Mouse (Mus musculus): Measurements from ENCODE around the gene Kcnj6. TPM values are rescaled to one million over a fixed set of nuclear protein-coding genes. Genes with fewer than 3 reads are reported as not detected.

The Kcnj6 gene
- polyA plus RNA-seq, 1 experiment from 2014 or later, result not detected

DNA sequence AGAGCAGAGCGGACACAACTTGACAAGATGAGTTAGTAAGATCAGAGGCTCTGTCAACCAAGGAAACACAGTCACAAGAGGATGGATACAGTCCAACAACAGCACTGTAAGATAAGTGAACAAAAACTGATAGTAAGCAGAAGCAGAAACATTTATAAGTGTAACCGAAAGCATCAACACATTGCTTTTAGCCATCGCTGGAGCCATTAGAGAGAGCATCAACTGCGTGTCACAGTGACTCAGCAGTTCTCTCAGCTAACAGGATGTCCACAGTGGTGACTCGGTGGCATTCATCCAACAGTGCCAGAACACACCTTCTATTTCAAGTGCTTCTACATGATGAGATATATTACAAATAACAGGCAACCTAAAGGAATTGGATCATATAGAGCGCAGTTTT lies 41.1 kb downstream of the Kcnj6 start:
- H3K9ac ChIP-seq (ENCODE audit: low read length), result no peak overlapping the region
- no peaks in the 10 kb centered on the region for H3K27me3 ChIP-seq (ENCODE audit: control insufficient read depth, insufficient read depth, low read depth, low read length)
- 83% methylated on average over 6 of the region's 6 CpGs for WGBS
- ATAC-seq (ENCODE audit: low read depth), result no peak
- no peak overlapping the region for H3K4me2 ChIP-seq (ENCODE audit: low read depth, low read length)
- no peaks in the 10 kb centered on the region for H3K36me3 ChIP-seq (ENCODE audit: control insufficient read depth, insufficient read depth, low read length)
- no peaks in the 10 kb centered on the region for H3K4me1 ChIP-seq (replicated peaks; ENCODE audit: control insufficient read depth, insufficient read depth, low read length)
- H3K4me3 ChIP-seq (ENCODE audit: low read length), result no peak overlapping the region
- no peaks in the 10 kb centered on the region for H3K9me3 ChIP-seq (ENCODE audit: control insufficient read depth, low read length)
- H3K27ac ChIP-seq (ENCODE audit: low read length), result no peak overlapping the region

GRCm38 (mm10) chr16:94953294-94953693 lies 44.2 kb downstream of the Kcnj6 start:
- WGBS, result 63% methylated on average over 1 of the region's 1 CpGs
- H3K4me2 ChIP-seq (ENCODE audit: low read depth, low read length), result no peak overlapping the region
- no peak overlapping the region for H3K4me3 ChIP-seq (ENCODE audit: low read length)
- no peak for ATAC-seq (ENCODE audit: low read depth)
- H3K9ac ChIP-seq (ENCODE audit: low read length), result no peak overlapping the region
- H3K27me3 ChIP-seq (ENCODE audit: control insufficient read depth, insufficient read depth, low read depth, low read length), result no peaks in the 10 kb centered on the region
- no peaks in the 10 kb centered on the region for H3K4me1 ChIP-seq (replicated peaks; ENCODE audit: control insufficient read depth, insufficient read depth, low read length)
- H3K36me3 ChIP-seq (ENCODE audit: control insufficient read depth, insufficient read depth, low read length), result no peaks in the 10 kb centered on the region
- no peaks in the 10 kb centered on the region for H3K9me3 ChIP-seq (ENCODE audit: control insufficient read depth, low read length)
- H3K27ac ChIP-seq (ENCODE audit: low read length), result no peak overlapping the region

DNA sequence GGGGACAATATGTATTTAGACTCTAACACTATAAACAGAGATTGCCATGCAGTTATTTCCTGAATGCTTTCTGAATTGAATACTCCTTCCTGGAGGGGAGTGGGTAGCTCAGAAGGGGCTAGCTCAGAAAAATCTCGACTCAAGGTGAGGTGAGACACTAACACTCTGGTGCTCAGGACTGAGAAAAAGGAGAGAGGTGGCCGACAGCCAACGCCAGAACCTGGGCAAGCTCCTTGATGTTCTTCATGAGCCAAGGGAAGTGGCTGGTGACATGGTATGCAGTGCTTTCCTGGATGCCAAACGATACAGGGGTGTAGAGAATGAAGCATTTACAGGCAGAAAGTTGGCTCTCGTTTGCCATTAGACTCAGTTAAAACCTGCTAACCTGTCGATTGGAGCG lies 48.3 kb downstream of the Kcnj6 start:
- H3K4me3 ChIP-seq (ENCODE audit: low read length), result no peak overlapping the region
- no peaks in the 10 kb centered on the region for H3K27me3 ChIP-seq (ENCODE audit: control insufficient read depth, insufficient read depth, low read depth, low read length)
- H3K36me3 ChIP-seq (ENCODE audit: control insufficient read depth, insufficient read depth, low read length), result no peaks in the 10 kb centered on the region
- no peak overlapping the region for H3K4me2 ChIP-seq (ENCODE audit: low read depth, low read length)
- 82% methylated on average over 7 of the region's 7 CpGs for WGBS
- H3K27ac ChIP-seq (ENCODE audit: low read length), result no peak overlapping the region
- ATAC-seq (ENCODE audit: low read depth), result no peak
- no peaks in the 10 kb centered on the region for H3K9me3 ChIP-seq (ENCODE audit: control insufficient read depth, low read length)
- H3K9ac ChIP-seq (ENCODE audit: low read length), result no peak overlapping the region
- H3K4me1 ChIP-seq (replicated peaks; ENCODE audit: control insufficient read depth, insufficient read depth, low read length), result peaks cover 3% of the 10 kb centered on the region; the same call in 1 of the 2 replicates

DNA sequence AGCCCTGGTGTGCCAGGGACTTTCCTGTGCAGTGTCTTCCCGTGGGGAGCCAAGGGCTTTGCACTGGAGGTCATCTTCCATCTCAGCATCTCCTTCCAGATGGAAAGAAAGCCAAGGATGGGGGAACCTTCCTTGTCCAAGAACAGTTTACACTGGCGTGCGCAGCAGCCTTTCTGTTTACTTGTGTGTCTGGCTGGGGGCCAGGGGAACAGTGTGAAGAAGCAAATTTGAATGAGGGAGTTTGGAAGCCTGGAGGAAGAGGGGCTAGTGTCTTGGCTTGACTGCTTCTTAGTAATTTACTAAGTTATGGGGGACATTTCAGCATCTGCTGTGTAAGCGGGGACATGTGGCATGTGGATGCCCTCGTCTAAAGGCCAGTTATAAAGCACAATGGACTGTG lies 50.7 kb downstream of the Kcnj6 start:
- no peaks in the 10 kb centered on the region for H3K36me3 ChIP-seq (ENCODE audit: control insufficient read depth, insufficient read depth, low read length)
- H3K27me3 ChIP-seq (ENCODE audit: control insufficient read depth, insufficient read depth, low read depth, low read length), result no peaks in the 10 kb centered on the region
- H3K4me2 ChIP-seq (ENCODE audit: low read depth, low read length), result no peak overlapping the region
- 37% methylated on average over 5 of the region's 5 CpGs for WGBS
- ATAC-seq (ENCODE audit: low read depth), result peak; percentile 79
- H3K4me1 ChIP-seq (replicated peaks; ENCODE audit: control insufficient read depth, insufficient read depth, low read length), result peaks cover 3% of the 10 kb centered on the region; the same call in 1 of the 2 replicates
- H3K9ac ChIP-seq (ENCODE audit: low read length), result no peak overlapping the region
- no peaks in the 10 kb centered on the region for H3K9me3 ChIP-seq (ENCODE audit: control insufficient read depth, low read length)
- H3K27ac ChIP-seq (ENCODE audit: low read length), result peak overlapping the region; percentile 53
- H3K4me3 ChIP-seq (ENCODE audit: low read length), result no peak overlapping the region

DNA sequence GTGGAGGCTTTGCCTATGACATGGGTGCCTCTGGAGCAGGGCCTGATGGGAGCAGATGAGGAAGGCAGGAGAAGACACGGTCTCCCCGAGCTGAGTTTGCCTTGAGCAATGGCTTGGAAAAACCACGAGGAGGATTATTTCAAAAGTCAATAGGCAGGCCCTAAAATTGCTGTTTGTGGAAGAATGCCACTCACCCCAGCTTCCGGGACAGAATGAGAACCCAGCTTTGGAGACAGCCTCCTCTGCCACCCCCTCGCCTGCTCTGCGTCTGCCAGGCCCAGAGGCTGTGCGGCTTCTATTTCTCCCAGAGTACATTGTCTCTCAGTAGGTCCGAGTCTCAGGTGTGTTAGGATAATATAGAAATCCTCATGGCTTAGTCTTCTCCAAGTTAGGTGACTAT lies 64.8 kb downstream of the Kcnj6 start:
- no peaks in the 10 kb centered on the region for H3K36me3 ChIP-seq (ENCODE audit: control insufficient read depth, insufficient read depth, low read length)
- H3K27me3 ChIP-seq (ENCODE audit: control insufficient read depth, insufficient read depth, low read depth, low read length), result no peaks in the 10 kb centered on the region
- H3K4me3 ChIP-seq (ENCODE audit: low read length), result no peak overlapping the region
- no peaks in the 10 kb centered on the region for H3K9me3 ChIP-seq (ENCODE audit: control insufficient read depth, low read length)
- no peak overlapping the region for H3K4me2 ChIP-seq (ENCODE audit: low read depth, low read length)
- no peaks in the 10 kb centered on the region; the same call in 1 of the 2 replicates for H3K4me1 ChIP-seq (replicated peaks; ENCODE audit: control insufficient read depth, insufficient read depth, low read length)
- no peak overlapping the region for H3K9ac ChIP-seq (ENCODE audit: low read length)
- ATAC-seq (ENCODE audit: low read depth), result no peak
- no peak overlapping the region for H3K27ac ChIP-seq (ENCODE audit: low read length)
- 79% methylated on average over 8 of the region's 8 CpGs for WGBS

GRCm38 (mm10) chr16:94931343-94932301 lies 65.9 kb downstream of the Kcnj6 start:
- 4% methylated on average over 21 of the region's 21 CpGs for WGBS

DNA sequence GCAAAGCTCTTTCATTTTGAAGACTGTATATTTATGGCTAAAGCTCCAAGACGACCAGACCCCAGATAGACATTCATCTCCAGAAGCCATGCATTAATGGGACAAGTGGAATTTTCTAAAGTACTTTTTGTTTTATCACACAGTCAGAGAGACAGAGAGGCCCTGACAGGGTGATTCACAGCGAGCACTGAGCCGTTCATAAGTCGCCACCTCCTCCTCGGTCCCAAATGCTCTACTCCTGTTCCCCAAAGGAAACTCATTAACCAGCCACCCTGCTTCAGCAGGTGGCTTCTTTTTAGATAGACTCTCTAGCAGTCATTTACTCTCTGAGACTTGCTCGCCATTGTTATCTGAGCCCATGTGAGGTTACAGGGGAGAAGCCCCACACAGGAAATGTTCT lies 72.1 kb downstream of the Kcnj6 start:
- H3K4me3 ChIP-seq (ENCODE audit: low read length), result no peak overlapping the region
- H3K4me2 ChIP-seq (ENCODE audit: low read depth, low read length), result no peak overlapping the region
- H3K9ac ChIP-seq (ENCODE audit: low read length), result no peak overlapping the region
- H3K4me1 ChIP-seq (replicated peaks; ENCODE audit: control insufficient read depth, insufficient read depth, low read length), result no peaks in the 10 kb centered on the region
- no peak for ATAC-seq (ENCODE audit: low read depth)
- WGBS, result 27% methylated on average over 6 of the region's 6 CpGs
- H3K36me3 ChIP-seq (ENCODE audit: control insufficient read depth, insufficient read depth, low read length), result no peaks in the 10 kb centered on the region
- H3K27me3 ChIP-seq (ENCODE audit: control insufficient read depth, insufficient read depth, low read depth, low read length), result no peaks in the 10 kb centered on the region
- H3K9me3 ChIP-seq (ENCODE audit: control insufficient read depth, low read length), result no peaks in the 10 kb centered on the region
- H3K27ac ChIP-seq (ENCODE audit: low read length), result no peak overlapping the region

More at GRCm38 (mm10) chr16:94931343-94932301, 65.9 kb downstream of the Kcnj6 start:
- H3K27ac ChIP-seq (ENCODE audit: low read length), result no peak overlapping the region
- no peak overlapping the region for H3K9ac ChIP-seq (ENCODE audit: low read length)
- no peak overlapping the region for H3K4me2 ChIP-seq (ENCODE audit: low read depth, low read length)
- H3K4me3 ChIP-seq (ENCODE audit: low read length), result no peak overlapping the region
- H3K9me3 ChIP-seq (ENCODE audit: control insufficient read depth, low read length), result no peaks in the 10 kb centered on the region
- ATAC-seq (ENCODE audit: low read depth), result no peak
- no peaks in the 10 kb centered on the region for H3K27me3 ChIP-seq (ENCODE audit: control insufficient read depth, insufficient read depth, low read depth, low read length)
- no peaks in the 10 kb centered on the region for H3K36me3 ChIP-seq (ENCODE audit: control insufficient read depth, insufficient read depth, low read length)
- no peaks in the 10 kb centered on the region; the same call in 1 of the 2 replicates for H3K4me1 ChIP-seq (replicated peaks; ENCODE audit: control insufficient read depth, insufficient read depth, low read length)

GRCm38 (mm10) chr16:94919177-94919576 lies 78.3 kb downstream of the Kcnj6 start:
- Histone ChIP-seq H3K27ac (ENCODE audit: low read length) (no peak overlapping the region), H3K9me3 (ENCODE audit: control insufficient read depth, low read length) (no peaks in the 10 kb centered on the region), H3K36me3 (ENCODE audit: control insufficient read depth, insufficient read depth, low read length) (no peaks in the 10 kb centered on the region), H3K4me1 (replicated peaks; ENCODE audit: control insufficient read depth, insufficient read depth, low read length) (no peaks in the 10 kb centered on the region), H3K27me3 (ENCODE audit: control insufficient read depth, insufficient read depth, low read depth, low read length) (no peaks in the 10 kb centered on the region), H3K9ac (ENCODE audit: low read length) (no peak overlapping the region), H3K4me2 (ENCODE audit: low read depth, low read length) (no peak overlapping the region), H3K4me3 (ENCODE audit: low read length) (no peak overlapping the region)
- 83% methylated on average over 5 of the region's 5 CpGs for WGBS
- ATAC-seq (ENCODE audit: low read depth), result no peak

- no peaks in the 10 kb centered on the region for H3K27me3 ChIP-seq (ENCODE audit: control insufficient read depth, insufficient read depth, low read depth, low read length)
- H3K4me2 ChIP-seq (ENCODE audit: low read depth, low read length), result no peak overlapping the region
- H3K9me3 ChIP-seq (ENCODE audit: control insufficient read depth, low read length), result no peaks in the 10 kb centered on the region
- no peak for ATAC-seq (ENCODE audit: low read depth)
- no peaks in the 10 kb centered on the region for H3K36me3 ChIP-seq (ENCODE audit: control insufficient read depth, insufficient read depth, low read length)
- no peak overlapping the region for H3K27ac ChIP-seq (ENCODE audit: low read length)
- H3K9ac ChIP-seq (ENCODE audit: low read length), result no peak overlapping the region
- H3K4me3 ChIP-seq (ENCODE audit: low read length), result no peak overlapping the region
- H3K4me1 ChIP-seq (replicated peaks; ENCODE audit: control insufficient read depth, insufficient read depth, low read length), result no peaks in the 10 kb centered on the region
- 88% methylated on average over 4 of the region's 4 CpGs for WGBS
Observed at GRCm38 (mm10) chr16:94906026-94906425, 91.5 kb downstream of the Kcnj6 start.

Data from lung, embryonic 16.5 days (tissue).